Mouse (Mus musculus): Measurements from ENCODE around the gene Ptp4a2.

DNA sequence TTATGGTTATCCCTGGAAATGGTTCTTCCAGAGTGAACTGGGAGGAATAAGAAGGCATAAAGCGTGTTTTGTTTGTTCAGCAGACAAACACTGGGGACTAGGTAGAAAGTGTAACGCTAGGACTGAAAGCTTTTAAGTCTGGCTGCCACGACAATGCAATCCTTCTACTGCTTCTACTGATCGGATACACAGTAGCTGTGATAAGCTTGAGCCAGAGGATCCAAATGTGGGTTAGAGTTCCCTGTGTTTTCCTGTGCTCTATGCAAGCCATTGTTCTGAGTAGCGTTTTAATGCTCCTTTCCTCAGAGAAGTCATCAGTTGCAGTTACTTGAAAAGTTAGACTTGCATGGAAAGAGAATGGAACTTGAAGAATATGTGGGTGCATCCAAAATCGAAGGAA is 23.6 kb downstream of the Ptp4a2 start:
- no peak for TF ChIP-seq POLR2A (IDR thresholded peaks at IDR 0.05; ENCODE audit: low read depth, low read length)
- TF ChIP-seq CTCF (IDR thresholded peaks at IDR 0.05; ENCODE audit: extremely low read depth, insufficient read length, insufficient replicate concordance, low read depth, low read length): no peak
